In genomic region chr11:115162205-115162601, GRCm38 (mm10) we compare ENCODE assay signal across 8 mouse cellular contexts. TPM values are rescaled to one million over a fixed set of nuclear protein-coding genes. Genes with fewer than 3 reads are reported as not detected.
DNase-seq lines count a peak whose midpoint lies in the region; ATAC-seq lines count a peak whose summit lies in the region.
"Had no signal": no experiment of that assay in that cellular context is flagged by ENCODE, and none has a peak within 500 bp of the region (broad histone marks: within the 10 kb centered on the region; RNA-seq: fewer than 3 reads in every experiment).

No protein-coding gene starts in this region.

- no peak for DNase-seq in left cerebral cortex, adult 8-10 months (ENCODE audit: low spot score in 2 of 2)
- no peak for DNase-seq in urinary bladder, postnatal 10 days (ENCODE audit: low spot score)
- DNase-seq: cerebellum, postnatal 10 days had no signal

- H3K4me1 ChIP-seq in megakaryocyte, embryonic 14.5 days: peaks cover 85% of the 10 kb centered on the region
- peaks cover 35% of the 10 kb centered on the region for H3K4me1 ChIP-seq in forebrain, embryonic 13.5 days
- peaks cover 37% of the 10 kb centered on the region for H3K4me1 ChIP-seq in limb, embryonic 13.5 days
- peaks cover 39% of the 10 kb centered on the region for H3K4me1 ChIP-seq in stomach, embryonic 16.5 days (ENCODE audit: control insufficient read depth, insufficient read depth, low read length)

- no peak for ATAC-seq in megakaryocyte, adult 5-6 weeks (ENCODE audit: poor library complexity, severe bottlenecking)
- no peak for ATAC-seq in forebrain, embryonic 13.5 days
- no peak for ATAC-seq in limb, embryonic 13.5 days (ENCODE audit: low FRiP score, low read depth)
- no peak for ATAC-seq in stomach, embryonic 16.5 days (ENCODE audit: insufficient read depth, low FRiP score)

- no peaks in the 10 kb centered on the region for H3K9me3 ChIP-seq in megakaryocyte, embryonic 14.5 days
- H3K9me3 ChIP-seq in forebrain, embryonic 13.5 days (replicated peaks): no peaks in the 10 kb centered on the region
- no peaks in the 10 kb centered on the region for H3K9me3 ChIP-seq in limb, embryonic 13.5 days
- H3K9me3 ChIP-seq in stomach, embryonic 16.5 days (replicated peaks; ENCODE audit: control insufficient read depth, low read length): no peaks in the 10 kb centered on the region

- H3K9ac ChIP-seq in forebrain, embryonic 13.5 days: no peak overlapping the region
- H3K9ac ChIP-seq in limb, embryonic 13.5 days: no peak overlapping the region
- peak overlapping the region; percentile 17 for H3K9ac ChIP-seq in stomach, embryonic 16.5 days (ENCODE audit: low read length)

- no peak overlapping the region for H3K27ac ChIP-seq in forebrain, embryonic 13.5 days
- H3K27ac ChIP-seq in limb, embryonic 13.5 days: no peak overlapping the region
- peak overlapping the region; percentile 57 for H3K27ac ChIP-seq in stomach, embryonic 16.5 days (ENCODE audit: low read length)

- peaks cover 57% of the 10 kb centered on the region for H3K36me3 ChIP-seq in megakaryocyte, embryonic 14.5 days (replicated peaks; ENCODE audit: low read length)
- H3K36me3 ChIP-seq in forebrain, embryonic 13.5 days (ENCODE audit: poor library complexity, severe bottlenecking): no peaks in the 10 kb centered on the region
- no peaks in the 10 kb centered on the region for H3K36me3 ChIP-seq in limb, embryonic 13.5 days
- H3K36me3 ChIP-seq in stomach, embryonic 16.5 days (ENCODE audit: control insufficient read depth, insufficient read depth, low read length): no peaks in the 10 kb centered on the region

- no peaks in the 10 kb centered on the region for H3K27me3 ChIP-seq in megakaryocyte, embryonic 14.5 days (replicated peaks)
- H3K27me3 ChIP-seq in forebrain, embryonic 13.5 days: peaks cover 49% of the 10 kb centered on the region
- peaks cover 57% of the 10 kb centered on the region for H3K27me3 ChIP-seq in limb, embryonic 13.5 days
- no peaks in the 10 kb centered on the region for H3K27me3 ChIP-seq in stomach, embryonic 16.5 days (ENCODE audit: control insufficient read depth, insufficient read depth, low read length)

- WGBS in forebrain, embryonic 13.5 days: 26% methylated on average over 9 of the region's 9 CpGs
- whole genome bisulfite sequencing in limb, embryonic 13.5 days: 26% methylated on average over 9 of the region's 9 CpGs
- WGBS in stomach, embryonic 16.5 days: 21% methylated on average over 9 of the region's 9 CpGs

- H3K4me3 ChIP-seq in megakaryocyte, embryonic 14.5 days (replicated peaks): peak overlapping the region; percentile 99
- H3K4me3 ChIP-seq in forebrain, embryonic 13.5 days: no peak overlapping the region
- no peak overlapping the region for H3K4me3 ChIP-seq in limb, embryonic 13.5 days
- peak overlapping the region; percentile 82 for H3K4me3 ChIP-seq in stomach, embryonic 16.5 days (replicated peaks; ENCODE audit: low read length)

- peak overlapping the region; percentile 82; the same call in 1 of the 2 replicates for H3K4me2 ChIP-seq in forebrain, embryonic 13.5 days
- H3K4me2 ChIP-seq in limb, embryonic 13.5 days (replicated peaks): peak overlapping the region; percentile 87
- peak overlapping the region; percentile 91 for H3K4me2 ChIP-seq in stomach, embryonic 16.5 days (ENCODE audit: low read depth, low read length)

RNA-seq across cellular contexts. Expression of gene Slc9a3r1, which starts 0.9 kb away (rescaled TPM):
- 123 and 223 TPM in 2 replicates for polyA plus RNA-seq in megakaryocyte, embryonic 14.5 days (2012; ENCODE audit: insufficient read depth, low replicate concordance)
- total RNA-seq in megakaryocyte, adult 5-6 weeks (2015): 77.6 and 92.0 TPM in 2 replicates
- 87.5 and 88.7 TPM in 2 replicates for total RNA-seq in megakaryocyte, adult 5-6 weeks (2017)
- polyA plus RNA-seq in forebrain, embryonic 13.5 days (2015; fragmentation: Nextera tagmentation; extraction: Ambion mirVana): 28.8 TPM in 2 replicates
- polyA plus RNA-seq in limb, embryonic 13.5 days (2015; fragmentation: Nextera tagmentation; extraction: Ambion mirVana): 20.6 and 23.4 TPM in 2 replicates
- 136 and 138 TPM in 2 replicates for polyA plus RNA-seq in stomach, embryonic 16.5 days (2015; fragmentation: Nextera tagmentation; extraction: Ambion mirVana)
- 10 to 100 TPM; 63.4 to 73.8 (median 67.8) TPM for total RNA-seq in left cerebral cortex, adult 8-10 months (2022)

RNA-seq across cellular contexts. Expression of gene Tmem104, which starts 25.1 kb away (rescaled TPM):
- 9.2 and 14.1 TPM in 2 replicates for polyA plus RNA-seq in megakaryocyte, embryonic 14.5 days (2012; ENCODE audit: insufficient read depth, low replicate concordance)
- 23.9 and 25.7 TPM in 2 replicates for total RNA-seq in megakaryocyte, adult 5-6 weeks (2015)
- 6.1 and 8.7 TPM in 2 replicates for total RNA-seq in megakaryocyte, adult 5-6 weeks (2017)
- 7.8 and 9.2 TPM in 2 replicates for polyA plus RNA-seq in forebrain, embryonic 13.5 days (2015; fragmentation: Nextera tagmentation; extraction: Ambion mirVana)
- 10.9 and 11.4 TPM in 2 replicates for polyA plus RNA-seq in limb, embryonic 13.5 days (2015; fragmentation: Nextera tagmentation; extraction: Ambion mirVana)
- polyA plus RNA-seq in stomach, embryonic 16.5 days (2015; fragmentation: Nextera tagmentation; extraction: Ambion mirVana): 8.3 and 9.7 TPM in 2 replicates
- 10 to 100 TPM; 14.0 to 24.5 (median 16.9) TPM for total RNA-seq in left cerebral cortex, adult 8-10 months (2022)

RNA-seq across cellular contexts. Expression of gene Nat9, which starts 25.5 kb away (rescaled TPM):
- polyA plus RNA-seq in megakaryocyte, embryonic 14.5 days (2012; ENCODE audit: insufficient read depth, low replicate concordance): 23.4 and 27.1 TPM in 2 replicates
- total RNA-seq in megakaryocyte, adult 5-6 weeks (2015): 16.1 and 17.7 TPM in 2 replicates
- total RNA-seq in megakaryocyte, adult 5-6 weeks (2017): 23.9 and 36.1 TPM in 2 replicates
- 18.2 and 20.3 TPM in 2 replicates for polyA plus RNA-seq in forebrain, embryonic 13.5 days (2015; fragmentation: Nextera tagmentation; extraction: Ambion mirVana)
- 25.7 and 26.2 TPM in 2 replicates for polyA plus RNA-seq in limb, embryonic 13.5 days (2015; fragmentation: Nextera tagmentation; extraction: Ambion mirVana)
- 21.8 and 23.4 TPM in 2 replicates for polyA plus RNA-seq in stomach, embryonic 16.5 days (2015; fragmentation: Nextera tagmentation; extraction: Ambion mirVana)
- 10 to 100 TPM; 27.0 to 33.4 (median 29.6) TPM for total RNA-seq in left cerebral cortex, adult 8-10 months (2022)

RNA-seq across cellular contexts. Expression of gene Cd300lf, which starts 28.4 kb away (rescaled TPM):
- 1.2 and 3.4 TPM in 2 replicates for polyA plus RNA-seq in megakaryocyte, embryonic 14.5 days (2012; ENCODE audit: insufficient read depth, low replicate concordance)
- total RNA-seq in megakaryocyte, adult 5-6 weeks (2015): 22.9 and 25.7 TPM in 2 replicates
- total RNA-seq in megakaryocyte, adult 5-6 weeks (2017): 28.1 and 46.6 TPM in 2 replicates
- 0.11 TPM in 1 of 2 replicates, not detected in the other for polyA plus RNA-seq in forebrain, embryonic 13.5 days (2015; fragmentation: Nextera tagmentation; extraction: Ambion mirVana)
- 0.09 TPM in 1 of 2 replicates, not detected in the other for polyA plus RNA-seq in limb, embryonic 13.5 days (2015; fragmentation: Nextera tagmentation; extraction: Ambion mirVana)
- 2.0 and 3.4 TPM in 2 replicates for polyA plus RNA-seq in stomach, embryonic 16.5 days (2015; fragmentation: Nextera tagmentation; extraction: Ambion mirVana)
- 1 to 10 TPM in 2 of 4 experiments, under 1 TPM in 2; 0.30 to 2.6 (median 0.83) TPM for total RNA-seq in left cerebral cortex, adult 8-10 months (2022)

Comparison
In these comparisons a context has a peak if more than half of its experiments do, and no peak if none do; other contexts are left out.
1. H3K4me3 ChIP-seq: peak in megakaryocyte, embryonic 14.5 days (single experiment) and stomach, embryonic 16.5 days (single experiment); none in forebrain, embryonic 13.5 days (single experiment) and limb, embryonic 13.5 days (single experiment).
2. Peak in every context shown above with its lines, with median percentiles within 50 percentile points of each other: H3K4me2 ChIP-seq.